In genomic region chr7:69655583-69655982, GRCm38 (mm10) we compare ENCODE assay signal across 15 mouse cellular contexts.
DNase-seq lines count a peak whose midpoint lies in the region; ATAC-seq and TF ChIP-seq lines count a peak whose summit lies in the region.
"Had no signal": no experiment of that assay in that cellular context is flagged by ENCODE, and none has a peak within 500 bp of the region (broad histone marks: within the 10 kb centered on the region; RNA-seq: fewer than 3 reads in every experiment).

No protein-coding gene starts in this region.

- ATAC-seq in heart, embryonic 13.5 days (ENCODE audit: extremely low read depth, insufficient number of reproducible peaks, low FRiP score, low TSS enrichment): no peak
- no peak for ATAC-seq in lung, postnatal 0 days
- ATAC-seq: forebrain, postnatal 0 days had no signal

- TF ChIP-seq EP300 in lung, postnatal 0 days (IDR thresholded peaks at IDR 0.05): no peak

- TF ChIP-seq CTCF in brain, embryonic 14.5 days (IDR thresholded peaks at IDR 0.05; ENCODE audit: borderline replicate concordance, extremely low read depth, insufficient read depth, insufficient read length): no peak
- TF ChIP-seq CTCF in lung, postnatal 0 days (IDR thresholded peaks at IDR 0.05): no peak

- peak overlapping the region; percentile 39 for H3K4me2 ChIP-seq in heart, embryonic 13.5 days
- H3K4me2 ChIP-seq in lung, postnatal 0 days (replicated peaks; ENCODE audit: low read depth, low read length): no peak overlapping the region
- H3K4me2 ChIP-seq: embryonic facial prominence, embryonic 15.5 days; hindbrain, embryonic 14.5 days had no signal

- no peak for DNase-seq in heart, adult 8-10 months (ENCODE audit: low spot score)
- DNase-seq in kidney, postnatal 4 days: peak; percentile 55 to 63
- DNase-seq in kidney, adult 9 months: no peak
- peak; percentile 56 for DNase-seq in brain, embryonic 14.5 days (ENCODE audit: low read depth)
- DNase-seq in lung, postnatal 0 days (ENCODE audit: low spot score): peak; percentile 8
- no peak for DNase-seq in frontal cortex, postnatal 14 days (ENCODE audit: low spot score in 2 of 2)
- DNase-seq: cerebellum, adult 8-10 months; forebrain, postnatal 0 days; gastrocnemius, postnatal 25 days; left cerebral cortex, postnatal 4 days; thymus, adult 2 months had no signal

- H3K4me3 ChIP-seq in heart, embryonic 13.5 days: no peak overlapping the region
- H3K4me3 ChIP-seq in lung, postnatal 0 days (ENCODE audit: low read depth, low read length): no peak overlapping the region
- H3K4me3 ChIP-seq: embryonic facial prominence, embryonic 15.5 days had no signal

- H3K4me1 ChIP-seq in heart, embryonic 13.5 days: no peaks in the 10 kb centered on the region
- H3K4me1 ChIP-seq in lung, postnatal 0 days (ENCODE audit: insufficient read depth, low read depth, low read length): no peaks in the 10 kb centered on the region
- H3K4me1 ChIP-seq: embryonic facial prominence, embryonic 15.5 days had no signal

- WGBS in heart, embryonic 13.5 days: 5% methylated on average over 9 of the region's 9 CpGs
- whole genome bisulfite sequencing in lung, postnatal 0 days: 4% methylated on average over 9 of the region's 9 CpGs

- TF ChIP-seq POLR2A in brain, embryonic 14.5 days (IDR thresholded peaks at IDR 0.05; ENCODE audit: borderline replicate concordance, extremely low read depth, insufficient read depth, insufficient read length, poor library complexity, severe bottlenecking): no peak

- H3K27me3 ChIP-seq in heart, embryonic 13.5 days (replicated peaks): no peaks in the 10 kb centered on the region
- H3K27me3 ChIP-seq in lung, postnatal 0 days (replicated peaks; ENCODE audit: insufficient read depth, low read length): no peaks in the 10 kb centered on the region
- H3K27me3 ChIP-seq: embryonic facial prominence, embryonic 15.5 days had no signal

- no peak overlapping the region for H3K9ac ChIP-seq in heart, embryonic 13.5 days
- H3K9ac ChIP-seq in lung, postnatal 0 days (replicated peaks; ENCODE audit: low read depth): no peak overlapping the region
- H3K9ac ChIP-seq: embryonic facial prominence, embryonic 15.5 days; forebrain, postnatal 0 days; hindbrain, embryonic 14.5 days had no signal

- H3K27ac ChIP-seq in heart, embryonic 13.5 days (replicated peaks): no peak overlapping the region
- no peak overlapping the region for H3K27ac ChIP-seq in lung, postnatal 0 days (ENCODE audit: low read length)
- H3K27ac ChIP-seq: embryonic facial prominence, embryonic 15.5 days; hindbrain, embryonic 14.5 days; macrophage had no signal

- no peaks in the 10 kb centered on the region for H3K36me3 ChIP-seq in heart, embryonic 13.5 days
- no peaks in the 10 kb centered on the region for H3K36me3 ChIP-seq in lung, postnatal 0 days (ENCODE audit: insufficient read depth, low read length)
- H3K36me3 ChIP-seq: embryonic facial prominence, embryonic 15.5 days had no signal

- H3K9me3 ChIP-seq in heart, embryonic 13.5 days: no peaks in the 10 kb centered on the region
- no peaks in the 10 kb centered on the region for H3K9me3 ChIP-seq in lung, postnatal 0 days (ENCODE audit: low read length)
- H3K9me3 ChIP-seq: embryonic facial prominence, embryonic 15.5 days had no signal

Comparison
In these comparisons a context has a peak if more than half of its experiments do, and no peak if none do; other contexts are left out.
1. DNase-seq: peak in kidney, postnatal 4 days (2 of 2), brain, embryonic 14.5 days (single experiment) and lung, postnatal 0 days (single experiment); none in heart, adult 8-10 months (single experiment), kidney, adult 9 months (single experiment) and frontal cortex, postnatal 14 days (0 of 2).